Mouse (Mus musculus) embryonic facial prominence, embryonic 12.5 days (tissue): ENCODE measurements at regions not wholly inside any gene's neighbourhood (a gene's known extent, or its start where the extent isn't known, plus 50 kb on each side); places are given as distances from the start of the nearest gene placed in this dataset.
"Not testable (repeated sequence)": the region's sequence is repeated elsewhere in the genome, so short reads cannot be mapped to it uniquely, and the experiment has no call there.

Experiments used
- ATAC-seq: fragments of 200-750 bp; cut with Nextera tagmentation; 2 replicates; pipeline ENCODE4 v1.8.0; 2017; ENCODE audit not compliant: insufficient number of reproducible peaks, insufficient read depth, low FRiP score, low TSS enrichment
- H3K27ac ChIP-seq: fragments of 300-500 bp; sonication (generic); 2 replicates; pipeline ENCODE4 v1.5.1; 2016; ENCODE audit warnings: mild to moderate bottlenecking
- H3K27me3 ChIP-seq: fragments of 300-500 bp; sonication (generic); 2 replicates; pipeline ENCODE4 v1.6.1; 2016; ENCODE audit warnings: mild to moderate bottlenecking, moderate library complexity
- H3K36me3 ChIP-seq: fragments of 300-500 bp; sonication (generic); 2 replicates; pipeline ENCODE4 v1.6.1; 2016; ENCODE audit warnings: mild to moderate bottlenecking
- H3K4me1 ChIP-seq: fragments of 300-500 bp; sonication (generic); 2 replicates; pipeline ENCODE4 v1.6.1; 2016
- H3K4me2 ChIP-seq: fragments of 300-500 bp; sonication (generic); replicated peaks from 2 replicates; pipeline ENCODE4 v1.6.1; 2016; ENCODE audit warnings: mild to moderate bottlenecking, moderate library complexity
- H3K4me3 ChIP-seq: fragments of 300-500 bp; sonication (generic); 2 replicates; pipeline ENCODE4 v1.5.1; 2016; ENCODE audit warnings: mild to moderate bottlenecking
- H3K9ac ChIP-seq: fragments of 300-500 bp; sonication (generic); 2 replicates; pipeline ENCODE4 v1.6.1; 2016; ENCODE audit warnings: mild to moderate bottlenecking, moderate library complexity
- H3K9me3 ChIP-seq: fragments of 300-500 bp; sonication (generic); 2 replicates; pipeline ENCODE4 v1.6.1; 2016; ENCODE audit warnings: mild to moderate bottlenecking, moderate library complexity
- WGBS: fragments of 180-500 bp; shearing (Covaris S2); methylation state at CpG from one replicate; pipeline ENCODE4 v1.1.7; 2016; 5-methylcytosine and 5-hydroxymethylcytosine counted together

DNA sequence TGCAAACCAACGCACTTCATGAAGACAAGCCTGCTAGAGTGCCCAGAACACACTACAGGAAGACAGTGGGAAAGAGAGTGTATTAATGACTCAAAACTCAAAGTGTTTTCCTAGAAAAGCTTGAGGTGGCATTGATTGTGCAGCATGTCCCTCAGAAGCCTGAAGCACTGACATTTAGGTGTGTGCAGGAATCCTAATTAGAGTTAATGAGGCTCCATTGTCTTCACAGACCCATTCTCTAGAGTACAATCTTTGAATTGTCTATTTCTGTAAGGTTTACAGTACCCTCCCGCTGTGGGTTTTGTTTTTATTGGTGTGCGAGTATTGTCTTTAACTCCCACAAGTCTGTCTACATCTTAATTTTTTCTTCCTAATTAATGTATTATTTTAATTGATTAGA is 610.1 kb upstream of the Chrm3 start:
- ATAC-seq: no peak
- no peaks in the 10 kb centered on the region for H3K4me1 ChIP-seq
- no peak overlapping the region for H3K9ac ChIP-seq
- no peaks in the 10 kb centered on the region for H3K9me3 ChIP-seq
- no peaks in the 10 kb centered on the region for H3K36me3 ChIP-seq
- WGBS: 94% methylated on average over 3 of the region's 3 CpGs
- no peaks in the 10 kb centered on the region for H3K27me3 ChIP-seq
- H3K4me3 ChIP-seq: no peak overlapping the region
- no peak overlapping the region for H3K4me2 ChIP-seq
- no peak overlapping the region for H3K27ac ChIP-seq

DNA sequence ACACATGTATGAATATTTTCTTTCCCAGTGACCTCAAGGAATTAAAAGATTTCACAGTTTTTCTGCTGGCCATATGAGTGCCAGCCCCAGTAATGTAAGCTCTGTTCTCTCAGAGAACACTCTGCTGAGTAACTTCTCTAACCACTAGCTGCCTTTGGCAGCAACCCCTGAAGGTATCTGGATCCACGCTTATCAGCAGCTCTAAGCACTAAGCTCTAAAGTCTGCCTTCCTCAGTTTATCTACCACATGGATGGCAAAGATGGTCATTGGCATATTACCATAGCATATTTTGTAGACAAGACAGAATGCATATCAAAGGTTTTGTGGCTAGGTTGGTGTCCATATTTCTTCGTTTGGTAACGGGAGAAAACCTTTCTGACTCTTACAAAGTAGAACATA is 592.3 kb upstream of the Chrm3 start:
- H3K27ac ChIP-seq: no peak overlapping the region
- no peaks in the 10 kb centered on the region for H3K27me3 ChIP-seq
- H3K4me1 ChIP-seq: no peaks in the 10 kb centered on the region
- H3K36me3 ChIP-seq: no peaks in the 10 kb centered on the region
- no peak overlapping the region for H3K9ac ChIP-seq
- no peak overlapping the region for H3K4me3 ChIP-seq
- H3K9me3 ChIP-seq: no peaks in the 10 kb centered on the region
- H3K4me2 ChIP-seq: no peak overlapping the region
- no peak for ATAC-seq
- WGBS: 90% methylated on average over 3 of the region's 3 CpGs

DNA sequence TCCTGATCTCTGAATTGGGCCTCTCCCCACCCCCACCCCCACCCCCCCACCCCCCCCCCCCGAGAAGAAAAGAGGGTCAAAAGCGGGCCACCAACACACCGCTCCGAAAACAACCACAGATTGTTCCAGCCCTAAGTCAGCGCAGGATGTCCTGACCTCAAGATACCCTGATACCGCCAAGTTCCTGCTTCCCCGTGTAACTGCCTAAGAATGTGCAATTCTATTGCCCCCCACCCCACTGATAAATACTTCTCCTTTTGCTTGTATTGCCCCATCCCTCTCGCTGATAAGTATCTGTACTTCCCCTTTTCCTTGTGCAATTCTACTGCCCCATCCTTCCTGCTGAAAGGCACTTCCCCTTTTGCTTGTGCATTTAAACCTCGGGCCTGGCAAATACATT is 590.0 kb upstream of the Chrm3 start:
- H3K36me3 ChIP-seq, H3K9me3 ChIP-seq, H3K4me2 ChIP-seq, H3K9ac ChIP-seq, ATAC-seq, H3K27ac ChIP-seq, H3K27me3 ChIP-seq, H3K4me3 ChIP-seq, H3K4me1 ChIP-seq: not testable (repeated sequence)
- 83% methylated on average over 8 of the region's 9 CpGs for WGBS

DNA sequence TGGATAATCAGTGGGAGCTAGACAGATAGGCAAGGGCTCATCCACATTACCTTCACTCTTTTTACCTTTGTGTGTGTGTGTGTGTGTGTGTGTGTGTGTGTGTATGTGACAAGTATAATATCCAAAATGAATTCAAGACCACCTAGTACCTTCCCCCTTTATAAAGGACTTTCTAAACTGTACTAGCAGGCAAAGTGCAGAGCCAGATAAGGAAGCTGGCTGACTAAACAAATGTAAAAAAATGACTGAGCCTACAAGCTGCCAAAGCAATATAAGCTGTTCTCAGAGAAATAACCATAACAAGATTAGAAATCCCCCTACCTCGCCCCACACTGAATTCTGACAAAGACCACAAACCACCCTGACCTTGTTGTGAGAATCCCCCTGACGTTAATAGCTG is 586.8 kb upstream of the Chrm3 start:
- no peak overlapping the region for H3K9ac ChIP-seq
- WGBS: 91% methylated on average over 2 of the region's 2 CpGs
- H3K4me3 ChIP-seq: no peak overlapping the region
- H3K27ac ChIP-seq: no peak overlapping the region
- no peak overlapping the region for H3K4me2 ChIP-seq
- H3K9me3 ChIP-seq: no peaks in the 10 kb centered on the region
- H3K27me3 ChIP-seq: no peaks in the 10 kb centered on the region
- no peaks in the 10 kb centered on the region for H3K36me3 ChIP-seq
- no peaks in the 10 kb centered on the region for H3K4me1 ChIP-seq
- ATAC-seq: no peak

DNA sequence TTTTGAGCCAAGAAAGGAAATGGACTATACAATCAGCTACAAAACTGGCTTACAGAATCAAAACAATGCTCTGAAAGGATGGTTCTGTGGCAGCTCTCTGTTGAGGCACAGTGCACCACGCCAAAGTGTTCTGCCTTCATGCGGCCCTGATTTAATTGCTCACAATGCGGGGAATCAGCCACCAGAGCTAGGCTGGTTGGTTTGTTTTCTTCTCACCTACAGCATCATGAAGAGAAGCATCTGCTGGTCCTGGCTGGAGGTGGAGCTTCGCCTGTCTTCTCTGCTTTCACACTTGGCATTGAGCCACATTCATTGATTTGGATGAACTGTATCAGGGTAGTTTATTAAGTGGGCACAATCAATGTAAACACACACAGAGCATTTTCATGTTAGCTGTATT is 583.2 kb upstream of the Chrm3 start:
- Histone ChIP-seq H3K9me3 (no peaks in the 10 kb centered on the region), H3K4me2 (no peak overlapping the region), H3K4me1 (no peaks in the 10 kb centered on the region), H3K27ac (no peak overlapping the region), H3K9ac (no peak overlapping the region), H3K27me3 (no peaks in the 10 kb centered on the region), H3K36me3 (no peaks in the 10 kb centered on the region), H3K4me3 (no peak overlapping the region)
- 77% methylated on average over 4 of the region's 4 CpGs for WGBS
- no peak for ATAC-seq

DNA sequence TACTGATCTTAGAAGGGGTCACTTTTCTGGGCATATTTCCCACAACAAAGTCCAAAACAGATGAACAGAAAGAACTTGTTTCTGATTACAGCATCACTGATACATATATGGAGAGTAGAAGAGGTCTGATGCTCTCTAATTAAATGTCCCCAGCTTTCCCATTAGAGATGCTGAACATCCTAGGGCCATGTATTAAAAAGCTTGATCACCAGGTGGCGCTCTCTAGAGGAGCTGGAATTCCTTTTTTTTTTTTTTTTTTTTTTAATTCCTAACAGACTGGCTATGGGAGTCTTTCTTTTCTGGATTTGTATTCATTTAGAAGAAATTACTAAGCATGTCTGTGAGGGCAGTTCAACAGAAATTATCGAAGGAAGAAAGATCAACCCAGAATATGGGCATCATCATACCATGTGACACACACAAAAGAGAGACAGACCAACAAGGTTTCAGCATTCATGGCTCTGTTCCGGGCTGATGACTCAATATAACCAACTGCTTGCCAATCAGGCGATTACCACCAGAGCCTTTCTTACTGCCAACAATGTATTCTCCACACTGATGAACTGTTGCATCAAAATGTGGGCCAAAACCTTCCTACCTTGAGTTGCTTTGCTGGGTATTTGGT is 581.5 kb upstream of the Chrm3 start:
- Histone ChIP-seq H3K4me3 (no peak overlapping the region), H3K4me2 (no peak overlapping the region), H3K27ac (no peak overlapping the region), H3K27me3 (no peaks in the 10 kb centered on the region), H3K9ac (no peak overlapping the region), H3K4me1 (no peaks in the 10 kb centered on the region), H3K36me3 (no peaks in the 10 kb centered on the region), H3K9me3 (no peaks in the 10 kb centered on the region)
- WGBS: 57% methylated on average over 4 of the region's 4 CpGs
- ATAC-seq: no peak

DNA sequence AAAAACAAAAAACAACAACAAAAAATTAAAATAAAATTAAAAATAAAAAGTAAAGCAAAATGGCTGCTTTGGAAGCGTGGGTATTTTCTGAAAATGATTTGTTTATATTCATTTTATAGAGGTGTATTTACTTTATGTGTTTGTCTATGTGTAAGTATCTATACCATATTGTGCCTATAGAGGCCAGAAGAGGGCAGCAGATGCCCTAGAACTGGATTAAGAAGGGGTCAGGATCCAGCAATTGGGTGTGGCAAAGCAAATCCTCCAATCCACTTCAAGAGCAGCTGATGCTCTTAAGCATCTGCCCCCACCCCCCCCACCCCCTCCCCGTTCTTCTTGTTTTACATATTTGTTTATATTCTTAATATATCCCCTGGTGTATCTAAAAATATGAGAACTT is 577.6 kb upstream of the Chrm3 start:
- ATAC-seq: no peak
- H3K4me3 ChIP-seq: no peak overlapping the region
- no peak overlapping the region for H3K27ac ChIP-seq
- H3K27me3 ChIP-seq: no peaks in the 10 kb centered on the region
- H3K9ac ChIP-seq: no peak overlapping the region
- H3K4me1 ChIP-seq: no peaks in the 10 kb centered on the region
- H3K4me2 ChIP-seq: no peak overlapping the region
- H3K9me3 ChIP-seq: no peaks in the 10 kb centered on the region
- H3K36me3 ChIP-seq: no peaks in the 10 kb centered on the region
- WGBS: 84% methylated on average over 2 of the region's 2 CpGs

DNA sequence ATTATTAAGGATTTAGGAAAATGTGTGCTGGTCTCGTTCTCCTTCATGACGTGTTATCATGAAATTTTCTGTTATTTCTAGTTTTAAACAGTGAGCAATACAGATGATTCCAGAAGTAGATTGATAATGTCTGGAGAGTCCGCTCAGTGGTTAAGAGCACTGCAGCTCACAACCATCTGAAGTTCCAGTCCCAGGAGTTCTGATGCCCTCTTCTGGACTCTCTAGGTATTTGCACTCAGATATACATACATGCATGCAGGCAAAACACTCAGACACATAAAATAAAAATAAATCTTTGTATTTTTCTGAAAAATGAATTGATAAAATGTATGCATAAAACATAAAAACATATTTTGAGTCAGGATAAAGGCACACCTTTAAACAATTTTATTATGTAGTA is 570.1 kb upstream of the Chrm3 start:
- no peak for ATAC-seq
- Histone ChIP-seq H3K27me3 (no peaks in the 10 kb centered on the region), H3K36me3 (no peaks in the 10 kb centered on the region), H3K9me3 (no peaks in the 10 kb centered on the region), H3K4me1 (no peaks in the 10 kb centered on the region), H3K9ac (no peak overlapping the region), H3K4me3 (no peak overlapping the region), H3K27ac (no peak overlapping the region), H3K4me2 (no peak overlapping the region)
- WGBS: 92% methylated on average over 3 of the region's 3 CpGs

DNA sequence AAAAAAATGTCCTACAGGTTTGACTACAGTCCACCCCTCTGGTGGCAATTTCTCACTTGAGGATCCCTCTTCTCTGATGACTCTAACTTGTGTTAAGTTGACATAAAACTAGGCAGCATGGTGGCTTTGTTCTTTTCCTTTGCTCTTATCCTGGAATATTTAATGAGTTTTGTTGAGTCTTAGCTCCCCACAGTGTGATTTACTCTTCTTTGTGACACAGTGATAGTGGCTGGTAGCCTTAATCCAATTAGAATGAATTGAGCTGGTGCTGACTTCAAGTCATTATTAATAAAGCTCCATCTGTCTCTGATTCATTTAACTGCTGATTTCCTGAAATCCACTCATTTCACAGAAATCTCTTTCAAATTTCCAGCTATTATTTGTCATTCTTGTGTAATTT is 553.7 kb upstream of the Chrm3 start:
- Histone ChIP-seq H3K36me3 (no peaks in the 10 kb centered on the region), H3K9me3 (no peaks in the 10 kb centered on the region), H3K4me1 (no peaks in the 10 kb centered on the region), H3K4me2 (no peak overlapping the region), H3K27me3 (no peaks in the 10 kb centered on the region), H3K9ac (no peak overlapping the region), H3K4me3 (no peak overlapping the region), H3K27ac (no peak overlapping the region)
- no peak for ATAC-seq

DNA sequence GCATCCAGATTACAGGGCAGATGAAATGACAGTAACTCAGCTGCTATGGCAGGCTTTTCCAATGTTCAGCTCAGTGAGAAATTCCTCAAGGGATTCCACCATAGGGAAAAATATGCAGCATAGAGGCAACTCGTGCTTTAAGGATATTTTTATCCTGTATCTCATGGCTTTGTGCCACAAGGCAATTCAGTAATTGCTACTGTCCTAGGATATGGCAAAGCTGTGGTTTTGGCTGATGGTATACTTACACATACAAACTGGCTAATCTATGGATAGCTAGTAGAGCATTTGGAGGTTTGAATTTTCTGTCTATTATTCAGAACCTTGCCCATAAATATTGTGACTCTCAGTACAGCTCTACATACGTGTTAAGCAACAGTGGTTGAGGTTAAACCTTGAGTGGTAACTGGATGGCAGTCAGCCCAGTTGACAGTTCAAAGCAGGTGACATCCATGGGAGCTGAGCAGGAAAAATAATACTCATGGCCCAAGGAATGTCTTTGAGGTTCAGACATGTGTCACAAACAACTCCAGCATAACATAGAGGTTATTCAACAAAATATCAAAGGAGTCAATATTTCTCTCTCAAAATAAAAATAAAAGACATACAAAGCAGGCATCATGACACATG is 548.6 kb upstream of the Chrm3 start:
- Histone ChIP-seq H3K9me3 (no peaks in the 10 kb centered on the region), H3K36me3 (no peaks in the 10 kb centered on the region), H3K9ac (no peak overlapping the region), H3K27me3 (no peaks in the 10 kb centered on the region), H3K4me3 (no peak overlapping the region), H3K4me2 (no peak overlapping the region), H3K27ac (no peak overlapping the region), H3K4me1 (no peaks in the 10 kb centered on the region)
- 55% methylated on average over 2 of the region's 2 CpGs for WGBS
- no peak for ATAC-seq

DNA sequence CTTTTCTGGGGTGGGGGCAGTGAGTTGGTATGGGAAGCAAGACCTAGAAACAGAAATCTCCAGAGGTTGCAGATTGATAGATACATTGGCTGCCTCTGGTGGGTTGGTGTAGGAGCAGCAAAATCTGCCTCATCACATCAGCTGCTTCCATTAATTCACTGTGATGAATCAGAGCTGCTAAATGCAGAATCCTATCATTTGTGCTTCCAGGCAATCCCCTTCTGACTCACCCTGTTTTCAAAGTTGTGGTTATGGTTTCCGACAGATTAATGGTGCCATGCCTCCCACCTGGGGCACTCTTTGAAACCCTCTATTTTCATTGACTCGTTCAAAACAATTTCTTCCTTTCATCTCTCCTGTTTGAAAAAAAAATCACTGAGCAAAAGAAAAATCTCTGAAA is 507.2 kb upstream of the Chrm3 start:
- Histone ChIP-seq H3K4me3 (no peak overlapping the region), H3K4me2 (no peak overlapping the region), H3K9me3 (no peaks in the 10 kb centered on the region), H3K36me3 (no peaks in the 10 kb centered on the region), H3K9ac (no peak overlapping the region), H3K4me1 (no peaks in the 10 kb centered on the region), H3K27ac (no peak overlapping the region), H3K27me3 (no peaks in the 10 kb centered on the region)
- 73% methylated on average over 2 of the region's 2 CpGs for WGBS
- no peak for ATAC-seq

DNA sequence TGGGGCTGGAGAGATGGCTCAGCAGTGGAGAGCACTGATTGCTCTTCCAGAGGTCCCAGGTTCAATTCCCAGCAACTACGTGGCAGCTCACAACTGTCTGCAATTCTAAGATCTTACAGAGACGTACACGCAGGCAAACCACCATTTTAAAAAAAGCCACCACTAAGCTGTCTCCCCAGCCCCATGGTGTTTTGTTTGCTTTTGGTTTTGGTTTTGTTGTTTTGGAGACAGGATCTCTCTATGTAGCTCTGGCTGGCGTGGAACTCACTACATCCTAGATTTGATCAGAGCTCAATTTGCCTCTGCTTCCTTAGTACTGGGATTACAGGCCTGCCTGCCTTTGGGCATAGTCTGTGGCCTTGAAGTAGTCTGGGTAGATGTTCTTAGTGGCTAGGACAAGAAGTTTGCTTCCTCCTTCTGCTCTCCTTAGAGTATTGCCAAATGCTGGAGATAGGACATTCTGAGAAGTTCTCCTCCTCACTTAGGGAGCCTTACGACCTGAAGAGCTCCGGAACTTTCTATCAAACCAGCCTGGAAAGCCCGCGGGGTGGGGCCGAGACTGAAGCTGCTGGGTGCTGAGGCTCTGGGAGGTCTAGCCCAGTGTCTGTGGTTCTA is 495.4 kb upstream of the Chrm3 start:
- not testable (repeated sequence) for H3K4me3 ChIP-seq, H3K4me1 ChIP-seq, H3K27ac ChIP-seq, H3K36me3 ChIP-seq, ATAC-seq, H3K27me3 ChIP-seq, H3K4me2 ChIP-seq, H3K9me3 ChIP-seq, H3K9ac ChIP-seq
- 85% methylated on average over 9 of the region's 9 CpGs for WGBS
